Mouse (Mus musculus) liver, embryonic 16.5 days (tissue): ENCODE results near the gene Smtn. TPM values are rescaled to one million over a fixed set of nuclear protein-coding genes. Genes with fewer than 3 reads are reported as not detected.

ENCODE experiments used
- ATAC-seq: fragments of 200-750 bp; cut with Nextera tagmentation; 2 replicates; pipeline ENCODE4 v1.8.0; 2017; ENCODE audit warnings: low read depth, mild to moderate bottlenecking, moderate number of reproducible peaks, moderate library complexity
- H3K27ac ChIP-seq: fragments of 300-500 bp; sonication (generic); 2 replicates; pipeline ENCODE4 v1.5.1; 2014; ENCODE audit warnings: mild to moderate bottlenecking, low read length
- H3K27me3 ChIP-seq: fragments of 300-500 bp; sonication (generic); 2 replicates; pipeline ENCODE4 v1.6.1; 2014; ENCODE audit warnings: low read depth, low read length, mixed read lengths; ENCODE audit not compliant: control insufficient read depth, insufficient read depth
- H3K36me3 ChIP-seq: fragments of 300-500 bp; sonication (generic); 2 replicates; pipeline ENCODE4 v1.6.1; 2014; ENCODE audit warnings: mild to moderate bottlenecking; ENCODE audit not compliant: control insufficient read depth, insufficient read depth
- H3K4me1 ChIP-seq: fragments of 300-500 bp; sonication (generic); 2 replicates; pipeline ENCODE4 v1.6.1; 2014; ENCODE audit warnings: low read depth, low read length, mixed read lengths; ENCODE audit not compliant: control insufficient read depth
- H3K4me2 ChIP-seq: fragments of 300-500 bp; sonication (generic); 2 replicates; pipeline ENCODE4 v1.6.1; 2014; ENCODE audit warnings: low read depth, low read length, mixed read lengths
- H3K4me3 ChIP-seq: fragments of 300-500 bp; sonication (generic); 2 replicates; pipeline ENCODE4 v1.5.1; 2014; ENCODE audit warnings: low read depth, mild to moderate bottlenecking, low read length
- H3K9ac ChIP-seq: fragments of 300-500 bp; sonication (generic); 2 replicates; pipeline ENCODE4 v1.6.1; 2014; ENCODE audit warnings: low read depth, low read length
- H3K9me3 ChIP-seq: fragments of 300-500 bp; sonication (generic); replicated peaks from 2 replicates; pipeline ENCODE4 v1.6.1; 2016; ENCODE audit warnings: low read length; ENCODE audit not compliant: control insufficient read depth
- WGBS: fragments of 180-500 bp; shearing (Covaris S2); extraction: QIAGEN DNeasy Blood & Tissue Kit; methylation state at CpG from one replicate; pipeline ENCODE4 v1.1.7; 2014; ENCODE audit not compliant: insufficient replicate concordance; 5-methylcytosine and 5-hydroxymethylcytosine counted together
- polyA plus RNA-seq: library from polyadenylated mRNA; unstranded; fragments of >200 nt; fragmentation: Nextera tagmentation; extraction: Ambion mirVana; gene quantifications from 2 replicates; pipeline ENCODE4 v1.2.1, GENCODE M21; 2015

The Smtn gene
- polyA plus RNA-seq, 1 experiment from 2014 or later, result 16.7 TPM

GRCm38 (mm10) chr11:3526979-3527738 lies 13.3 kb downstream of the Smtn start:
- no peaks in the 10 kb centered on the region for H3K9me3 ChIP-seq
- H3K27ac ChIP-seq, result no peak overlapping the region
- H3K4me1 ChIP-seq, result no peaks in the 10 kb centered on the region
- no peak overlapping the region for H3K9ac ChIP-seq
- WGBS, result 71% methylated on average over 24 of the region's 24 CpGs
- no peak overlapping the region for H3K4me3 ChIP-seq
- H3K36me3 ChIP-seq, result peaks cover 4% of the 10 kb centered on the region
- no peak overlapping the region for H3K4me2 ChIP-seq
- no peak for ATAC-seq
- H3K27me3 ChIP-seq, result no peaks in the 10 kb centered on the region

GRCm38 (mm10) chr11:3526207-3526606 lies 14.2 kb downstream of the Smtn start:
- H3K4me2 ChIP-seq, result no peak overlapping the region
- no peaks in the 10 kb centered on the region for H3K27me3 ChIP-seq
- H3K4me3 ChIP-seq, result no peak overlapping the region
- peaks cover 5% of the 10 kb centered on the region for H3K36me3 ChIP-seq
- WGBS, result 74% methylated on average over 9 of the region's 9 CpGs
- no peak overlapping the region for H3K9ac ChIP-seq
- H3K27ac ChIP-seq, result no peak overlapping the region
- no peak for ATAC-seq
- H3K9me3 ChIP-seq, result no peaks in the 10 kb centered on the region
- H3K4me1 ChIP-seq, result no peaks in the 10 kb centered on the region

GRCm38 (mm10) chr11:3525560-3525959 lies 14.9 kb downstream of the Smtn start:
- no peak for ATAC-seq
- no peak overlapping the region for H3K4me2 ChIP-seq
- no peak overlapping the region for H3K9ac ChIP-seq
- H3K4me3 ChIP-seq, result no peak overlapping the region
- H3K27me3 ChIP-seq, result no peaks in the 10 kb centered on the region
- H3K9me3 ChIP-seq, result no peaks in the 10 kb centered on the region
- peaks cover 5% of the 10 kb centered on the region; the same call in 1 of the 2 replicates for H3K36me3 ChIP-seq
- no peak overlapping the region for H3K27ac ChIP-seq
- WGBS, result 59% methylated on average over 4 of the region's 4 CpGs
- H3K4me1 ChIP-seq, result no peaks in the 10 kb centered on the region

GRCm38 (mm10) chr11:3523840-3524582 lies 16.4 kb downstream of the Smtn start:
- Histone ChIP-seq H3K4me3 (no peak overlapping the region), H3K27ac (no peak overlapping the region), H3K36me3 (peaks cover 5% of the 10 kb centered on the region; the same call in 1 of the 2 replicates), H3K27me3 (no peaks in the 10 kb centered on the region), H3K9me3 (no peaks in the 10 kb centered on the region), H3K4me1 (no peaks in the 10 kb centered on the region), H3K4me2 (no peak overlapping the region), H3K9ac (no peak overlapping the region)
- 74% methylated on average over 7 of the region's 7 CpGs for WGBS
- ATAC-seq, result no peak

GRCm38 (mm10) chr11:3522285-3523000 lies 18.0 kb downstream of the Smtn start:
- H3K36me3 ChIP-seq, result peaks cover 5% of the 10 kb centered on the region; the same call in 1 of the 2 replicates
- 73% methylated on average over 17 of the region's 17 CpGs for WGBS
- H3K27me3 ChIP-seq, result peaks cover 10% of the 10 kb centered on the region
- no peak overlapping the region for H3K9ac ChIP-seq
- no peaks in the 10 kb centered on the region for H3K9me3 ChIP-seq
- H3K4me3 ChIP-seq, result no peak overlapping the region
- no peak overlapping the region for H3K4me2 ChIP-seq
- H3K4me1 ChIP-seq, result peaks cover under 1% of the 10 kb centered on the region; the same call in 1 of the 2 replicates
- H3K27ac ChIP-seq, result no peak overlapping the region
- no peak for ATAC-seq

- no peak overlapping the region for H3K4me2 ChIP-seq
- 73% methylated on average over 23 of the region's 23 CpGs for WGBS
- ATAC-seq, result no peak
These were observed 18.8 kb downstream of the Smtn start for GRCm38 (mm10) chr11:3521339-3522224.

GRCm38 (mm10) chr11:3520919-3521318 lies 19.5 kb downstream of the Smtn start:
- 78% methylated on average over 14 of the region's 14 CpGs for whole genome bisulfite sequencing
- no peak for ATAC-seq
- H3K9ac ChIP-seq, result no peak overlapping the region

More at GRCm38 (mm10) chr11:3521339-3522224, 18.8 kb downstream of the Smtn start:
- peaks cover 19% of the 10 kb centered on the region for H3K27me3 ChIP-seq
- peaks cover 5% of the 10 kb centered on the region for H3K4me1 ChIP-seq
- H3K36me3 ChIP-seq, result peaks cover 5% of the 10 kb centered on the region; the same call in 1 of the 2 replicates
- H3K9ac ChIP-seq, result no peak overlapping the region
- no peak overlapping the region for H3K27ac ChIP-seq
- no peaks in the 10 kb centered on the region for H3K9me3 ChIP-seq
- no peak overlapping the region for H3K4me3 ChIP-seq

GRCm38 (mm10) chr11:3519756-3520398 lies 20.5 kb downstream of the Smtn start:
- no peak overlapping the region for H3K27ac ChIP-seq
- H3K36me3 ChIP-seq, result peaks cover 5% of the 10 kb centered on the region; the same call in 1 of the 2 replicates
- peaks cover 9% of the 10 kb centered on the region for H3K4me1 ChIP-seq
- no peak overlapping the region for H3K4me3 ChIP-seq
- ATAC-seq, result no peak
- H3K9me3 ChIP-seq, result no peaks in the 10 kb centered on the region
- peaks cover 36% of the 10 kb centered on the region for H3K27me3 ChIP-seq
- H3K4me2 ChIP-seq, result no peak overlapping the region
- WGBS, result 65% methylated on average over 11 of the region's 11 CpGs
- H3K9ac ChIP-seq, result no peak overlapping the region

More at GRCm38 (mm10) chr11:3520919-3521318, 19.5 kb downstream of the Smtn start:
- H3K27me3 ChIP-seq, result peaks cover 25% of the 10 kb centered on the region
- H3K4me3 ChIP-seq, result no peak overlapping the region
- H3K4me2 ChIP-seq, result no peak overlapping the region
- peaks cover 5% of the 10 kb centered on the region for H3K4me1 ChIP-seq
- no peak overlapping the region for H3K27ac ChIP-seq
- no peaks in the 10 kb centered on the region for H3K9me3 ChIP-seq
- H3K36me3 ChIP-seq, result peaks cover 5% of the 10 kb centered on the region; the same call in 1 of the 2 replicates
